Mouse (Mus musculus) ES-Bruce4 (cell line): ENCODE data around the gene Dnaaf3. TPM values are rescaled to one million over a fixed set of nuclear protein-coding genes. Genes with fewer than 3 reads are reported as not detected.

Source experiments
- H3K27ac ChIP-seq: 2 replicates; pipeline ENCODE4 v1.5.1; 2012; ENCODE audit warnings: low read length, inconsistent platforms; ENCODE audit not compliant: insufficient read depth
- H3K27me3 ChIP-seq: 2 replicates; pipeline ENCODE4 v1.6.1; 2012; ENCODE audit warnings: mild to moderate bottlenecking, low read length, inconsistent platforms; ENCODE audit not compliant: control insufficient read depth, poor library complexity, insufficient read depth, severe bottlenecking
- H3K36me3 ChIP-seq: 2 replicates; pipeline ENCODE4 v1.6.1; 2012; ENCODE audit warnings: inconsistent platforms, mild to moderate bottlenecking, low read length, moderate library complexity; ENCODE audit not compliant: control insufficient read depth, poor library complexity, insufficient read depth, severe bottlenecking
- H3K4me1 ChIP-seq: one replicate; pipeline ENCODE4 v1.8.1; 2011; ENCODE audit warnings: low read length; ENCODE audit not compliant: control insufficient read depth, insufficient read depth
- H3K4me3 ChIP-seq: 2 replicates; pipeline ENCODE4 v1.5.1; 2011; ENCODE audit warnings: low read depth, mild to moderate bottlenecking, low read length
- H3K9ac ChIP-seq: 2 replicates; pipeline ENCODE4 v1.6.1; 2012; ENCODE audit warnings: low read depth, mild to moderate bottlenecking, inconsistent platforms; ENCODE audit not compliant: poor library complexity, severe bottlenecking
- H3K9me3 ChIP-seq: replicated peaks from 2 replicates; pipeline ENCODE4 v1.6.1; 2012; ENCODE audit warnings: mild to moderate bottlenecking, low read length, inconsistent platforms; ENCODE audit not compliant: control insufficient read depth, poor library complexity, insufficient read depth, severe bottlenecking
- CTCF ChIP-seq: IDR thresholded peaks from one replicate; pipeline ENCODE4 v1.8.1; 2011; ENCODE audit warnings: low read depth, low read length
- EP300 ChIP-seq: IDR thresholded peaks from 2 replicates; pipeline ENCODE4 v1.6.1; 2011; ENCODE audit warnings: low read depth, low read length; ENCODE audit not compliant: insufficient read depth
- POLR2A ChIP-seq: IDR thresholded peaks from one replicate; pipeline ENCODE4 v1.8.1; 2011; ENCODE audit warnings: low read length; ENCODE audit not compliant: insufficient read depth
- polyA plus RNA-seq: library from polyadenylated mRNA; stranded (reverse); fragments of >200 nt; gene quantifications from 2 replicates; pipeline ENCODE4 v1.2.4, GENCODE M21; 2011; ENCODE audit warnings: low read depth; ENCODE audit not compliant: missing spikeins, insufficient read depth, insufficient read length

The Dnaaf3 gene
- polyA plus RNA-seq, 1 experiment, result 9.2 TPM

DNA sequence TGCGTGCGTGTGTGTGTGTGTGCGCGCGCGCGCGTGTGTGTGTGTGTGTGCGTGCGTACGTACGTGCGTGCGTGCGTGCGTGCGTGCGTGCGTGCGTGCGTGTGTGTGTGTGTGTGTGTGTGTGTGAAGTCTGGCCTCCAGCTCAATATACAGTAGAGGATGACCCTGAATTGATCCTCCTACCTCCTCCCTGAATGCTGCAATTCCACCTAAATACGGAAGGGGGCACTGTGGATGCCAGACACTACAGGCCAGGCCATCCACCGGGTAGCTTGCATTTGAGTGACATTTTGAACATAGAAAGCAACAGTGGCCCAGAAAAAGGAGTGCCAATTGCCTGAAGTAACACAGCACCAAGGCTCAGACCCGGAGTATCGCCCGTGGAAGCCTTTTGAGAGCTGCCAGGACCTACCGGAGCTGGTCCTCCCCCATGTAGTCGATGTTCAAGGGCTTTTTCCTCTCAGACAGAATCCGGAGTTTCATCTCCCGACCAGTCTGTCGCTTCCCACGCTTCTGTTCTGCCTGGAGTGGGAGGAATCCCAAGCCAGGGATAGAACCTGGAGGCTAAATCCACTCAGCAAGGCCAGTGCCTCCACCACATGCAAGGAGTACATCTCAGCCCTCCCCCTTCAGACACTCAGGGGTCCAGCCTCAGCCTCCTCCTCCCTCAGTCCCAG is 24.1 kb downstream of the Dnaaf3 start:
- no peak for TF ChIP-seq EP300
- TF ChIP-seq CTCF, result peak; percentile 66
- no peak for TF ChIP-seq POLR2A
- Histone ChIP-seq H3K4me3 (peak overlapping the region; percentile 35), H3K4me1 (no peaks in the 10 kb centered on the region), H3K36me3 (no peaks in the 10 kb centered on the region), H3K27ac (no peak overlapping the region), H3K27me3 (no peaks in the 10 kb centered on the region), H3K9ac (no peak overlapping the region), H3K9me3 (no peaks in the 10 kb centered on the region)

DNA sequence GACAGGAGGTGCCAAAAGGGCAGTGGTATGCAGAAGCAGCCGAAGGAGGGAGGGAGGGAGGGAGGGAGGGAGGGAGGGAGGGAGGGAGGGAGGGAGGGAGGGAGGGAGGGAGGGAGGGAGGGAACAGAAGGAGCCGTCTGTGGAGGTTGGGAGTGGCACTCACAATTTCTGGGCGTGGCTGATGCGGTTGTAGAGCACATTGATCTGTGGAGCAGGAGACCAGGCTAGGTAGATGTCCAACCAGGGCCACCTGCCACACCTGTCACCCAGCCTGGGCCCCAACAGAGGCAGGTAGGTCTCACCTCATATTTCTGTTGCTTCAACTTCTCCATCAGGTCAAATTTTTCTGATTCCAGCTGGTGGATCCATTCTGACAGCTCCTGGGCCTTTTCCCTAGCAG is 25.0 kb downstream of the Dnaaf3 start:
- no peak overlapping the region for H3K27ac ChIP-seq
- no peaks in the 10 kb centered on the region for H3K4me1 ChIP-seq
- no peak for TF ChIP-seq POLR2A
- no peak for TF ChIP-seq EP300
- no peak for TF ChIP-seq CTCF
- no peaks in the 10 kb centered on the region for H3K27me3 ChIP-seq
- no peaks in the 10 kb centered on the region for H3K36me3 ChIP-seq
- H3K9ac ChIP-seq, result no peak overlapping the region
- no peak overlapping the region for H3K4me3 ChIP-seq
- no peaks in the 10 kb centered on the region for H3K9me3 ChIP-seq

DNA sequence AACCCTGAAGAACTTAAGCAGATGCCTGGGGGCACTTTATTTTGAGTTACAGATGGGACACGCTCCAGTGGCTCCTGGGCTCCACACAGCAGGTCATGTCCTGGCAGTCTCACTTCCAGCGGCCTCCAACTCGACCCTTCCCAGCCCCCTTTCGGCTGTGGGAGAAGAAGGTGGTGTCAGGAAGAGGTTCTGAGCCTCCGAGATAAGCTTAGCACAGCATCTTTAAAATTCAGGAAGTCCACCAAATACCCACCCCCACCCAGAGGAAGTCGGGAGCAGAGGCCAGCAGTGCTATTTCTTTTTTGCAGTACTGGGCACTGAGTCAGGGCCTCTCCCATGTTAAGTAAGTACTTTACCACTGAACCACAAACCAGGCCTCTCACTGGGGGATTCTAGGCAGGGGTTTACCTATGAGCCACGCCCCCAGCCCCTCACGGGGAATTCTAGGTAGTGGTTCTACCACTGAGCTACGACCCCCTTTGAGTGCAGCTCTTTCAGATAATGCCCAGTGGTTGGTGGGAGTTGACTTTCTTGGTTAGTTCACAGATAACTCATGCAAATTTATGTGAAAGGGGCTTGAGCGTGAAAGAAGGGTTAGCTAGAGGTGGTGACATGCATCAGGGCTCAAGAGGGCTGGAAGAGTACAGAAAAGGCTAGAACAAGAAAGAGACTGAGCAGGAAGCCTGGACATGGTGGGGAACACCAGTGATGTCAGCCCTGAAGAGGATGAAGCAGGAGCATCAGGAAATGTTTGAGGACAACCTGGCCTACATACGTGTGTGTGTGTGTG is 27.4 kb downstream of the Dnaaf3 start:
- no peak for TF ChIP-seq EP300
- Histone ChIP-seq H3K27me3 (no peaks in the 10 kb centered on the region), H3K4me3 (no peak overlapping the region), H3K27ac (no peak overlapping the region), H3K9me3 (no peaks in the 10 kb centered on the region), H3K9ac (no peak overlapping the region), H3K36me3 (no peaks in the 10 kb centered on the region), H3K4me1 (no peaks in the 10 kb centered on the region)

DNA sequence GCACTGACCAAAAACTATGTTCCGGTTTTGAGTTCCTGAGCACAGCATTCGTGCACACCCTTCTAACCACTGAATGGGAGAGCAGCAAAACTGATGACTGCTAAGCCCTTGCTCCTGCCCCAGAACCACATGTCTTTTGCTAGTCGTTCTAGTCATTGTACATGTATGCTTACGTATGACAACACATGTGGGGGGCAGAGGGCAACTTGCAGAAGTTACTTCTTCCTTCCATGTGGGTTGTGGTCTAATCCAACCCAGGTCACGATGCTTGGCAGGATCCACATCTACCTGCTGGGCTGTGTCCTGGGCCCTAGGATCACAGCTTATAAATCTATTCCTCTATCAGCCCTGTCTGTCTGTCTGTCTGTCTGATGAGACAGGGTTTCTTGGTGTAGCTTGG is 28.4 kb downstream of the Dnaaf3 start:
- Histone ChIP-seq H3K4me3 (no peak overlapping the region), H3K9ac (no peak overlapping the region), H3K27ac (no peak overlapping the region), H3K4me1 (no peaks in the 10 kb centered on the region), H3K27me3 (no peaks in the 10 kb centered on the region), H3K36me3 (no peaks in the 10 kb centered on the region), H3K9me3 (no peaks in the 10 kb centered on the region)
- no peak for TF ChIP-seq POLR2A
- TF ChIP-seq EP300, result no peak
- no peak for TF ChIP-seq CTCF

DNA sequence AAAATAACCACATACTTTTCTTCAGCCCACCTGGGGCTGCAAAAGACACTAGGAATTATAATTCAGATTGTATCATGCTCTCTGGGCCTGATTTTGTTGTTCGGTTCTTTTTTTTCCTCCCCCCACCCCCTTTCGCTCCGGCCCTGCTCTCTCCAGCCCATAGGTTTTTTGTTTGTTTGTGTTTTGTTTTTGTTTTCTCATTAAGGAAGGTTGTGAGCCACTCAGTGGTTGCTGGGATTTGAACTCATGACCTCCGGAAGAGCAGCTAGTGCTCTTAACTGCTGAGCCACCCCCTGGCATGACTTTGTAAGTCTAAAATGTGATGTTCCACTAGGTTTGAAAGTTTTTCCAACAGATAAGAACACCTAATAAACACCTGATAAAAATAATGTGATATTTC is 29.2 kb downstream of the Dnaaf3 start:
- Histone ChIP-seq H3K9ac (no peak overlapping the region), H3K9me3 (no peaks in the 10 kb centered on the region), H3K4me3 (no peak overlapping the region), H3K4me1 (no peaks in the 10 kb centered on the region), H3K27ac (no peak overlapping the region), H3K36me3 (no peaks in the 10 kb centered on the region), H3K27me3 (no peaks in the 10 kb centered on the region)
- TF ChIP-seq POLR2A (no peak), CTCF (no peak), EP300 (no peak)

DNA sequence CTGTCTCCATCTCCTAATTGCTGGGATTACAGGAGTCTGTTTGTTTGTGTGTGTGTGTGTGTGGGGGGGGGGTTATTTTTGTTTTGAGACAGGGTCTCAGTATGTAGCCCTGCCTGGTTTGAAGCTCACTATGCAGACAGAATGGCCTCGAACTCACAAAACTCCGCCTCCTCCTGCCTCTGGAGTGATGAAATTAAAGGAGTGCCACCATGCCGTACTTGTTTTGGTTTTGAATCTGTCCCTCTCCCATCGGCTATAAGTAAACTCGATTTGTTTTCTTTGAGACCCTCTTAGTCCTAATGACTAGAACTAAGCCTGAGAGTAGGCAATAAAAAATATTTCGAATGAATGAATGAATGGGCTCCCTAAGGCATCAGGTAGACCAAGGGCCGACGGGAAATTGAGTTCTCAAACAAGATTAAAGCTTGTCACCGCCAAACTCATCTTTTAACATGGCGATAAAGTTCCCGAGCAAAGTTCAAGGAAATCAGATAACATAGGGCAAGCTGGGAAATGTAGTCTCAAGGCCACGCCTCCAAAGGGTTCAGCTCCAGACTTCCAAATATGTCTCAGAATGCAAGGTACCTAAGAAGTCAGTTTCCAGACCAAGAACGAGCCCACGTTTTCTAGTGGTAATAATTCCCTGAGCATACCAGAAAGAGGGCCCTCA is 29.7 kb downstream of the Dnaaf3 start:
- H3K4me3 ChIP-seq, result peak overlapping the region; percentile 99
- TF ChIP-seq POLR2A, result no peak
- TF ChIP-seq CTCF, result no peak
- no peak for TF ChIP-seq EP300
- peak overlapping the region; percentile 91; the same call in 1 of the 2 replicates for H3K9ac ChIP-seq
- no peaks in the 10 kb centered on the region for H3K36me3 ChIP-seq
- no peaks in the 10 kb centered on the region for H3K4me1 ChIP-seq
- H3K27me3 ChIP-seq, result no peaks in the 10 kb centered on the region
- no peak overlapping the region for H3K27ac ChIP-seq
- H3K9me3 ChIP-seq, result no peaks in the 10 kb centered on the region
